Mouse (Mus musculus) liver, adult 2 months (tissue): ENCODE data around the gene Magi2.

ENCODE experiments used
- CTCF ChIP-seq: fragments of 200-500 bp; IDR thresholded peaks from 2 replicates; pipeline ENCODE4 v1.5.1; 2011; ENCODE audit warnings: low read depth, low read length, control low read depth
- POLR2A ChIP-seq: fragments of 200-500 bp; IDR thresholded peaks from 2 replicates; pipeline ENCODE4 v1.6.1; 2011; ENCODE audit warnings: low read length, control low read depth; ENCODE audit not compliant: insufficient read depth; ENCODE audit errors: extremely low read depth

DNA sequence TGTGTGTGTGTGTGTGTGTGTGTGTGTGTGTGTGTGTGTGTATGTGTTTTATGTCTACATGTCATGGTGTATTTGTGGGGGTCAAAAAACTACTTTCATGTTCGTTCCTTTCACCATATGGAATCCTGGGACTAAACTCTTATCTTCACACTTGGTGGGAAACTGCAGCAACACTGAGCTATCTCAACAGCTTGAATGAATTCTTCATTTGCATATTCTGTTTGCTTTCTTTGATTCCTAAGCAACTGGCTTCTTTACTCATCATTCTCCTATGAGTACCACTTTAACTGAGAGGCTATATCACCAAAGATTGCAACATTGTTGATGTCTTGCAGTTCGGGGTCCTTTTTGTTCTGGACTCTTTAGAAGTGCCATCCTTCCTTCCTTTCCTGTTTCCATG, 986.5 kb downstream of the Magi2 start:
- TF ChIP-seq CTCF, result no peak
- TF ChIP-seq POLR2A, result no peak
